Mouse (Mus musculus) skeletal muscle tissue, adult 2 months (tissue): Measurements from ENCODE around the gene Slc8a1.
A peak's percentile ranks its signal among the peaks of the same experiment; 100 is the strongest.

Experiments used
- DNase-seq: peaks from one replicate; pipeline ENCODE4 v3.0.0-alpha.2; 2012; ENCODE audit warnings: low read depth, low spot score

Slc8a1 gene

GRCm38 (mm10) chr17:81427245-81427644 is 310.9 kb downstream of the Slc8a1 start:
- DNase-seq = no peak

GRCm38 (mm10) chr17:81424256-81424912 is 313.8 kb downstream of the Slc8a1 start:
- DNase-seq = no peak

DNA sequence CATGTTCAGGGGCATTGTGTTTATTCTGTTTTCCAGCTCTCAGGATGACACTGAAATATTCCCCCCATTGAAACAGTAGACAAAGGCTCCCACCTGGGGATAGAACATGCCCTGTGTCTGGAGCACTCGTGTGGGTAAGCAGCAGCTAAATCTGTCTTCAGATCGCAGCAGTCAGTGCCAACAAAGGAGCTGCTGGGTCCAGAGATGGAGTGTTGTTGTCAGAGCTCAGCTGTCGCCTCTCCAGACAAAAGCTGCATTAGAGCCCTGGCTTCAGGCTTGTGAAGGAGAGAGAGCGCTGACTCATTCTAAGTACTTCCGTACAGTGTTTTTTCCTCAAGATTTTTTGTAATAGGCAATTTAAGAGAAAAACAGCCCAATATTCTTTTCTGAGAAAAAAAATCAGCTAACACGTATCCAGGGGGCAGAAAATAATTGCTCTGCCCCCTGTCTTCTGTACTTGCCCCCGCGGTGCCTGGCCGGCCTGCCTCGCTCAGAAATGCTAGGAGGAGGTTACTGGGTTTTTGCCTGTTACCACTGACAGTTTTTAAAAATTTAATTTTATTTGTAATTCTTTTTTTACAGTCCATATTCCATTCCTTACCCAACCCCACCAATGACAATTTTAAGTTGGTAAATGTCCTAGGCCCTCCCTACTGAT is 318.2 kb downstream of the Slc8a1 start:
- DNase-seq = no peak

DNA sequence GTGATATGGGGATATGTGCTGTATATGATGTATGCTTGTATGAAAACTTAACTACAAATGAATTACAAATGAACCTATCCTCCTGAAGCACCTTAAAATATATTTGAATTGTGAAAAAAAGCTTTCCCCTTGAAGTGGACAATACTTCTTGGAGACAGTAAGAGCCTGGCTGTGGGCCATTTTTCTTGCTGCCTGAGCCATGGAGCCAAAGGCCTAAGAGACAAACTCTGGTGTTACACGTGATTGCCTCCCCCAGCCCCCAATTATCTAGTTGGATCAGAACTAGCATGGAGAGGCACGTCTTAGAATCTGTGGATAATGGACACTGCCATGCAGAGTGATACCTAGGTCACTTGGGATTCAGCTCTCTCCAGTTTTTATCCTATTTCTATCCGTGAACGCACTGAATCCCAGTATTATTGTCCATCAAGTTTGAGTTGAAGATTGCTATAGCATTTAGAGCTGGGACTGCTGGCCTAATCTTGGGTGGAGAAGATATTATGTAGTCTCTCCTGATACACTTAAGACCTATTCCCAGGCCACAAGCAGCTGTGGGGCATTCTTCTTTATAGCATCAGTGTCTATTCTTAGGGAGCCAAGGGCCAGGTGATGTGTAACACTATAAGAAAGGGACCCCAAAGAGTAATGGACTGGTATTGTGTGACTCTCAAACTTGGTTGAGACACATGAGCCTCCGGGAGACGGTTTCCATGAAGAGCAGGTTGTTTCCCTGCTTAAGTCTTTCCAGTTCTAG is 321.6 kb downstream of the Slc8a1 start:
- DNase-seq = no peak

- DNase-seq = no peak
Observed at GRCm38 (mm10) chr17:81412736-81413135, 325.4 kb downstream of the Slc8a1 start.

GRCm38 (mm10) chr17:81404225-81404624 is 334.0 kb downstream of the Slc8a1 start:
- DNase-seq = no peak

DNA sequence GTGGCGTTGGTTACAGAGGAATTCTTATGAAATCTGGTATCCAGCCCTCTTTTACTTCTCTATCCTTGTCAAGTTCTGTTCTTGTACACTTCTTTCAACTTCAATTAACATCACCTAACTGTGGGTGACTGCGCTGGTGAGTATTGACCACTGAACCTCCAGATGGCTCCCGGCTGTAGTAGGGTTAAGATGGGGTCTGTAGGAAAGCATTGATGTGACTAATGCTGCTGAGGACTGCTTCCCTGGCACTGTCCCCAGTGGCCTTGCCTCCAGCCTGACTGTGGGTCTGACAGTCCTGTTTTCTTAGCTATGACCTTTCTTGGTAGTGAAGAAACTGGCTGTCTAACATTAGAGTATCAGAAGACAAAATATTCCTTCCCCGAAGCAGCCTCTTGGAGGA is 335.1 kb downstream of the Slc8a1 start:
- DNase-seq = no peak

DNA sequence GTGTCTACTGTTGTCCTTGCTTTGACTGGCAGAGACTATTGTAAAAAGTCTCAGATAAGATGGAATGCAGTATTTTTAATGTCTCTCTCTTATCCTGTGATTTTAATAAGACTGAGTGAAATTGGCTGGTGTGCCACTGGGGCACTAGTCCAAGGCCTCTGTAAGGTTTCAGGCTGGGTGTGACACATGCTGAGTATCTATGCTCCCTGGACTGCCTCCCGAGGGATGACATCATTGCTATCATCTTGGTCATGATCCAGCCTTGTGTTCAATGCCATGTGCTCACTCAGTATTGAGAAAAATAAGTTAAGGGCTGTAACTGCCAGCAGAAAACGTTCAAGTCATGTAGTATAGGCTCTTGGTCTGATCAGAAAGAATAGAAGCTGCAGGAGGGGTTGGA is 335.5 kb downstream of the Slc8a1 start:
- DNase-seq = peak; percentile 79

- no peak for DNase-seq
Observed at GRCm38 (mm10) chr17:81400377-81400776, 337.8 kb downstream of the Slc8a1 start.

- no peak for DNase-seq
Observed at GRCm38 (mm10) chr17:81397434-81397833, 340.7 kb downstream of the Slc8a1 start.

- DNase-seq = no peak
Observed at GRCm38 (mm10) chr17:81394124-81394523, 344.1 kb downstream of the Slc8a1 start.

GRCm38 (mm10) chr17:81393040-81393439 is 345.1 kb downstream of the Slc8a1 start:
- DNase-seq = no peak

DNA sequence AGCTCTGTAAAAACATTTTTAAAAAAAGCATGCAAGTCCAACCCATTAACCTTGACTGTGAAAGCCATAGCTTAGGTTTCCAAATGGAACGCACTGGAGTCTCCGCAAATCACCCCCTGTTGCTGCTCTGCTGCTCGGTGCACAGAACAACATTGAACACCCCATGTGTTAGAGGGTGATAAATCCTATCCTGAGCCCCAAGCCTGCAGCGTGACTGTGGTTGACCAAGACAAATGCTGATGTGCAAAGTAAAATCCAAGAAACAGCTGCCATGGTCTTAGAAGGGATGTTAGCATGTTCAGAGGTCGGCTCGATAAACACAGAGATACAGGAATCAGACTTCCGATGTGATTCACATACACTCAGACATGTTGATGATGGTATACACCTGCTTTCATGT is 346.7 kb downstream of the Slc8a1 start:
- DNase-seq = no peak

DNA sequence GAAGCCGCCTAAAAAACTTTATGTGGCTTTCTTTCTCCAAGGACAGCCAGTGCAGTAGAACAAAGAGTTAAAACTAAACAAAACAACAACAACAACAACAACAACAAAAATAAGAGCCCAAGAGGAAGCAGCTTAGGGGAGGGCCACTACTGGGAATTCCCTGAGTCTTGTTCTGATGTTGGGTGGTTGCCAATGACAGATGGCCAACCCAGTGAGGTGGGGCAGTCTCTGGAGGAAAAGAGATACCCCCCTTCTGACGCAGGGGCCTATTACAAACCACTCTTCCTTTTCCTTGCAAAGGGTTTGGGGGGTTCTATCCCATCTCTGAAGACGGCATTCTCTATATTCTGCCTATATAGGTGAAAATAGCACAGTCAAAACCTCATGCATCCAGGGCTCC is 347.4 kb downstream of the Slc8a1 start:
- DNase-seq = no peak

- DNase-seq = no peak
Observed at GRCm38 (mm10) chr17:81386118-81386517, 352.1 kb downstream of the Slc8a1 start.

- DNase-seq = no peak
Observed at GRCm38 (mm10) chr17:81385476-81385875, 352.7 kb downstream of the Slc8a1 start.

DNA sequence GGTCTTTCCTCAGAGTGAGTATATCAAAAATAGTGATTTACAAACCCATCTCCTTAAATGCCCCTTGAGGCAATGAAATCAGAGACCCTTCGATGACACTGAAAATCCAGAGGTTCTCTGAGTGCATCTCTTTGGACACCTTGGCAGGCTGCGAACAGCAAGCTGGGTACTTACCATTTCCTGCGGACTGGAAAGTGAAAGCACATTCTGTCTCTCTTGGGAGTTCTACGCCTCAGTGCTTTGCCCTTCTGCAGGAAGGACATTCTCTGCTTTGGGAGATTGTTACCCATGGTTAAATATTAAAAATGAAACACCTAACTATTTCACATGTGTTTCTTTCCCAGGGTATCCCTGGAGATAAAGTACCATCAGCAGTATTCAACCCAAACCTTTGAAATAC is 354.7 kb downstream of the Slc8a1 start:
- no peak for DNase-seq

DNA sequence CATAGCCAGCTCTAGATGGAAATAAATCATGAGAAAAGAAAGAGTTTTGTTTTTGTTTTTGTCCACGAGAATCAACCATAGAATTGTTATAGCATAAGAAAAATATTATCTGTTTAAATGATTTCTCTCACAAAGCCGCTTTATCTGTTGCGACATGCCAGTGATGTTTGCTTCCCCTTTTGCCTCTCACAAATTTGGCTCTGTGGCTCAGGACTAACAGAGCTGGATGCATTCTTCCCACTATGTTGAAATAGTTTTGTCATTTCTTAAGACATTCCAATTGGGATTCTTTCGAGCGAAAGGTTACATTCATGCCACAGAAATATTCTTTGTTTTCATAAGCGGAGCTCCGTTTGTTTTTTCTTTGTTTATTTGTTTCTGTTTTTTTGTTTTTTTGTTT is 359.7 kb downstream of the Slc8a1 start:
- DNase-seq = peak; percentile 43

- DNase-seq = no peak
Observed at GRCm38 (mm10) chr17:81377757-81378299, 360.3 kb downstream of the Slc8a1 start.

- DNase-seq = no peak
Observed at GRCm38 (mm10) chr17:81377195-81377594, 361.0 kb downstream of the Slc8a1 start.

DNA sequence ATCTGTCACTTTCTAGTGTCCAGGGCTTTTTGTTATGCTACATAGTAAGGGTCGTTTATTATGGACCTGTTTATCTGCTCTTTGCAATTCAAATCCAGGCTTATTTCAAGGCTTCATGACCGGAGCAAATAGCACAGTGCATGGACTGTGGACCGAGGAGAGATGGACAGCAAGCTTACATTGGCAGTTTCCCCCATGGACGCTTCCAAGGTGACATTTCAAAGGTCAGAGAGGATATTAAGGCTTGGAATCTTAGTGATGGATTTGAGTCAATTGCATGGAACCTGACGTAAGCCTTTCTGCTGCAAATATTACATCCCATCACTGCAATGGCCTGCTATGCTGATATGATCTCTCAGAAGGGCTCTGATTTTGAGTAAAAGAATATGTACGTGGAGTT is 362.3 kb downstream of the Slc8a1 start:
- DNase-seq = no peak

- DNase-seq = no peak
Observed at GRCm38 (mm10) chr17:81369036-81369435, 369.1 kb downstream of the Slc8a1 start.

- DNase-seq = no peak
Observed at GRCm38 (mm10) chr17:81368503-81368902, 369.7 kb downstream of the Slc8a1 start.
